Mouse (Mus musculus) layer of hippocampus, adult 9-11 months (tissue): ENCODE results near the gene Hand1.

Source experiments
- DNase-seq: peaks from one replicate; pipeline ENCODE4 v3.0.0; 2022

Hand1 gene

GRCm38 (mm10) chr11:57801766-57802510 is 30.7 kb downstream of the Hand1 start:
- DNase-seq: no peak

DNA sequence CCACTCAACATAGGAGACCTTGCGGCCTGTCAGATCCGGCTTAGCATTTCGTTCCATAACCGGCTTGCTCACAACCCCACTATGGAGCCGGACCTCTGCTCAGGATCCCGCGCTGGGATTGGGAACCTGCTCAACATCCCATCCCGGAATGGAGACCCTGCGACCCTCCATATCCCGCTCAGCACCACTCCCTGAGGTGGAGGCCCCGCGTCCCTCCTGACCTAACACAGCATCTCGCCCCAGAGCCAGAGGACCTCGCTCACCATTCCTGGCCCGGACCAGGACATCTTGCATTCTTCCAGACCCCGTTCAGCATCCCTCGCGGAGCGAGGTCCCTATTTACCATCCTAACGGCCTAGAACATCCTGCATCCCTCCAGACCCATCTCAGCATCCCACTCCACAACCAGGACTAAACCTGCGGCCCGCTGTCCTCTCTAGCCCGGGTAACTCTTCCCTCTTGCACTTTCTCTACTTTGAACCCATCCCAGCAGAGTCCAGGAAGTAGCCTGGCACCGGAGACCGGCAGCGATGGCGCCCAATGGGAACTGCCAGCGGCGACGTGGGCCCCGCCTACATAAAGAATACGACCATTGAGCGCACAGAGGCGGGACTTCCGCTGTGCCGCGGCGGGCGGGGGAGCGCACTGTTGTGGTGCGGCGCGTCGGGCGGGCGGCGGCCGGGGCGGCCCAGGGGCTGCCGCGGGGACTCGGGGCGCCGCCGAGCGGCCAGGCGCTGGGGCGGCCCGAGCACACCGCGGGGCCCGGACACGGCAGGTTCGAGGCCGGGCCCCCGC is 31.4 kb downstream of the Hand1 start, which contains the start of gene Sap30l:
TSS of gene Sap30l (plus strand) at position 667 of the 795 bp plus-strand sequence.
- DNase-seq: peak; percentile 96

DNA sequence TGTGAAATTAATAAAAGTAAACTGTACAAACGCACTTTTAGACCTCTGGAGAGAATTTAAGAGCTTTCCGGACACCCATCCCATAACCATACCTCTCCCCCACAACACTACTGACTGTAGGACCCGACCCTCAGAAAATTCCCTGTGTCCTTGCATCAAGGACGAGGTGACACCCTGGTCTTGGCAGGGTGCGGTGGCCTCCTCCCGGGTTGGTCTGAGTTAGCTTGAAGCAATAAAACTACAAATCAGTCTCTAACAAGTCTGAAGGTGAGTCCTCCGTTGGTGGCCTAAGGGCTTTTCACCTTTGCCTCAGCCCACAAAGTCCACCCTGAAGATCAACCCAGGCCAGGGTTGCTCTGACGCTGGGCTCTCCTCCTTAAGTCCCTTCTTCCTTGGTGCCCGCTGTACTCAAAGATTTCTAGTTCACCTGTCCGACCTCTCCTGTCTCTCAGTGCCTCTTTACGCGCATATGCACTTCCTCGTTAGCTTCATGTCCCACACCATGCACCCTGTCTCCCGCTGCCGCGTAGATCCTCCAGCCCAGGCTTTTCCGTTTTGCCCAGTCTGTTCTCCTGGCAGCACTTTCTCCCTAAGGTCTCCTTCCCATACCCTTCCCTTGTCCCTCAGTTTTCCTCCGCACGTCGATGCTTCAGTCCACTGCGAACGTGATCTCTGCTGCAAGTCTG is 32.2 kb downstream of the Hand1 start:
- no peak for DNase-seq

DNA sequence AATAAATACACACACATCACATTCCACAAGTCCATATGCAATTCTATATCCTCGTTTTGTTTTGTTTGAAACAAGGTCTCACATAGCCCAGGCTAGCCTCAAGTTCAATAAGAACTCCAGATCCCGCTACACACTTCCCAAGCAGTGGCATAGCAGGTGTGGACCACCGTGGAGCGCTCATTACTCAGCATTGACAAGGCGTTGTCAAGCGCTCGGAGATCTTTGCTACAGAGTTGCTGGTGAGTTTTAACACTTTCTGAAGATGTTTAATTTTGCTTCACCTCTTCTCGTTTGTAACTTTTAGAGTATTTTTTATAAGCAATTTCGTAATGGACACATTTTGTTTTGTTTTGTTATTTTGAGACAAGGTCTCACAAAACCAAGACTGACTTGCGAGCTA is 33.2 kb downstream of the Hand1 start:
- no peak for DNase-seq

DNA sequence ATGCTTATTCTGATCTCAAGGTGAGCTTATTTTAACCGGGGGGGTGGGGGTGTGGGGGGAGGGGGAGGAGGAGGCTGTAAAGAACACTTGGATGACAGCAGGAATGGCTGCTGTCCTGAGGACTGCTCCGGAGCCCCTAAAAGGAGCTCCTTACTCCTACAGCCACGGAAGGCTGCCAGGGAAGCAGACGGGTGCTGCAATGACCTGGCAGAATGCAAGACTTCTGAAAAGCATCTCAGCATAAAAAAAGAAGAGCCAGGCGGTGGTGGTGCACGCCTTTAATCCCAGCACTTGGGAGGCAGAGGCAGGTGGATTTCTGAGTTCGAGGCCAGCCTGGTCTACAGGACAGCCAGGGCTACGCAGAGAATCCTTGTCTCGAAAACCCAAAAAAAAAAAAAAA is 34.8 kb downstream of the Hand1 start:
- no peak for DNase-seq

GRCm38 (mm10) chr11:57795086-57795485 is 37.5 kb downstream of the Hand1 start:
- no peak for DNase-seq

GRCm38 (mm10) chr11:57790866-57791535 is 41.6 kb downstream of the Hand1 start:
- no peak for DNase-seq

DNA sequence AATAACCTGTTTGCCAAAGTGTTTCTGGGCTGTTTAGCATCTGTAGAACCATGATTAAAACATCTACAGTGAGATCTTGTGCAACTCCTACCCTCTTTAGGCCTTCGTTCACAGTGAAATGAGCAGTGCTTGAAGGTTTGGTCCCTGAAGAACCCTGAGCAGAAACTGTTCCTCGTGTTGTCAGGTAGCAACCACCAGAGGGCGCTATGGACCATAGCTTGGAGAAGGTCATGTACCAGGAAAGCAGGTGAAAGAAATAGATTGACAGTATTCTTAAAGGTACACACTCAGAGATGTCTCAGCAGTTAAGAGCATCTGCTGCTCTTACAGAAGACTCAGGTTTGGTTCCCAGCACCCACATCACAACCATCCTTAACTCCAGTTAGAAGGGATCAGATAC is 44.7 kb downstream of the Hand1 start:
- DNase-seq: no peak

- DNase-seq: peak; percentile 45
Measured at GRCm38 (mm10) chr11:57786616-57787418, 45.8 kb downstream of the Hand1 start.

GRCm38 (mm10) chr11:57779824-57780223 is 52.8 kb downstream of the Hand1 start:
- DNase-seq: no peak
